Mouse (Mus musculus) retina, embryonic 14.5 days (tissue): ENCODE results near the gene Rasgef1a.
A peak's percentile ranks its signal among the peaks of the same experiment; 100 is the strongest.

Experiments used
- DNase-seq: peaks from one replicate; pipeline ENCODE4 v3.0.0-alpha.2; 2015; ENCODE audit warnings: low spot score

The Rasgef1a gene

DNA sequence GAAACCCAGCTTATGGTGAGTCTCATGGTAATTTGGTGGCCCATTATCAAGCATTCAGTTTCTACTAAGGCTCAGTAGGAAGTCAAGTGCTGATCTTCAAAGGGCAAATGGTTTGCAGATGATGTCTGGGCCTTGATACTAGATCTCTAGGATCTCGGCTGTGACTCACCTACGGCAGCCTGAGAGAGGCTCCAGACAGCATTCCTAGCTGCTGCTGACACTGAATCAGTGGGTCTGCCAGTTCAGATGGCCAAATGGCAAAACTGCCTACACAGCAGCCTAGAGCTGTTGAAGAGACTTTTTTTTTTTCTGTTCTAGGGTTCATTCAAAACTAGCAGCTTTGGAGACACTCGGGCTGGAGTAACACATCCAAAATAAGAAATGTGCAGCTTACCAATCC lies 15.8 kb downstream of the Rasgef1a start:
- DNase-seq: no peak

DNA sequence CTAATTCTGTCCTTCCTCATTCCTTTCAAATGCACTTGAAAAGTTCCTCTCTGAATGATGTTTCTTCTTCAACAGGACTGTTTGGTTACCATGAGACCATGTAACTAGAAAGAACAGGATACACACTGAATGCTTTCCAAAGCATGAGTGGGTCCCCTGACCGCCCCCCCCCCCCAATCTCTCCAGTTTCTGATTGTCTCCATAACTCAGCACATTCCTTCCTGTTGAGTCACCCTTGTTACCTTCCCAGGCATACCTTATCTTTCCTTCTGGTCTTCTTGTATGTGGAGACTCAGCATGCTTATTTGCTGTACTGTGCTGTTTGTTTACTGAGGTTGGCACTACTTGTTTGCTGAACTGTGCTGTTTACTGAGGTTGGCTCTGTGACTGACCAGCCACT lies 20.2 kb downstream of the Rasgef1a start:
- no peak for DNase-seq

DNA sequence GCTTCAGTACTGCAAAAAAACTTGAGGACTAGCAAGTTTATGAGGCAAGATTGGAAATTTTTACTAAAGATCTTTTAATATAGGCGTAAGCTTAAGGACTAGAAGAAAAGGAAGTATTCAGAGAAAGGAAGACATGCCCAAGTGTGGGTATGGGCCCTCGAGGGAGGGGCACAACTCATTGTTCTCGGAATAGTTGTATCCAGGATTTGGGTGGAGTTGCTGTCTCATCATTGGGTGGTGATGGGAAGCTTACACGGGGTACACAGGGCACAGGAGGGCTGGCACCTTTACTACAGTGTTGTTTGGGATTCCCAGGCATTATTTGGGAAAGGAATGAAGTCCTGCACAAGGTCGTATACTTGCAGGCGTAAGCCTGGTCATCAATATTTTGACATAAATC lies 24.4 kb downstream of the Rasgef1a start:
- DNase-seq: no peak

DNA sequence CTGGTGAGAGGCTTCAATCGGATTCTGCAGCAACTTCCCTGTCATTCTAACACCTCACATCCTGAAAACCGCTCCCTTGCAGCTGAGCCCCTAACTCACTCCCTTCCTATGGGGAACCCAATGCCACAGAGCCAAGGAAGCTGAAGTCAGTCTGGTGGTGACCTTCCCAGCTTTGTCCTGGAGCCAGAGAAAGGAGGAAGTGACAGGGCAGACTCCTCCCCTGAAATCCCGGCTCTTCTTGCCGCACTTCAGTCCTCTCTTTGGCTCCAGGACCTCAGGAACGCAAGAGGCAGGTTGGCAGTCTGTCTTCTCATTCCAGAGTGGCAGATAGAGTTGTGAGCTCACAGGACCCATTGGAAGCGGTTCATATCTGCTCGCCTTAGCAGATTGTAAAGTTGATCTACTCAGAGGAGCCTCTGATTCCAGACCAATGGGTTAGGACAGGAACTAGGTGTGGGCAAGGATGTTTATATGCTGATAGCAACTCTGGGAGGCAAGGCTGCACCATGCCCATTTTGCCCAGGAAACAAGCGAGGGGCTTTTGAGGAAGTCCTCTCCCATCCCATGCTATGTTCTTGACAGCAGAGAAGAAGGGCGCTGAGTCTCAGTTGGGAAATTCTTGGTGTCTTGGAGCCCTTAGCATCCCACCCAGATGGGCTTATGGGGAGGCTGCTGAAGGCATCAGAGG lies 25.0 kb downstream of the Rasgef1a start:
- DNase-seq: no peak

GRCm38 (mm10) chr6:118036866-118037265 lies 25.6 kb downstream of the Rasgef1a start:
- DNase-seq: no peak

- DNase-seq: no peak
Observed at GRCm38 (mm10) chr6:118045180-118045579, 33.9 kb downstream of the Rasgef1a start.

GRCm38 (mm10) chr6:118045892-118046291 lies 34.7 kb downstream of the Rasgef1a start:
- no peak for DNase-seq

- no peak for DNase-seq
Observed at GRCm38 (mm10) chr6:118046511-118046910, 35.3 kb downstream of the Rasgef1a start.

DNA sequence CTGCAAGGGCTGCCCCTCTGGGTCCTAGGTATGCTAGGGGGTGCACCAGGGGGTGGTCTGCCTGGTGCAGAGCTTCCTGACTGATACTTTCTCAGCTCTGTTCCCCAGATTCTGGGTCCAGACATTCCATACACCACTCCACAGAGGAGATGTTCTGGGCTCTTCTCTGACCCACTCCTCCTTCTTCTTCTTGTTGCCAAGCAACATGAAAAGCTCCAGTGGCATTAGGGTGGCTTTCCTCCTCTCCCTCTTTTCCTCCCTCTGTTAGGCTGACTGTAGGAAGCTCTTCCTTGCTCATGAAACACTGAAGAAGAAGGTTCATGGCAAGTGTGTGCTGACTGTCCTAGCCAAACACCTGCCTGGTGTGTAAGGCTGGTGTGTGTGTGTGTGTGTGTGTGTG lies 35.7 kb downstream of the Rasgef1a start:
- DNase-seq: no peak

DNA sequence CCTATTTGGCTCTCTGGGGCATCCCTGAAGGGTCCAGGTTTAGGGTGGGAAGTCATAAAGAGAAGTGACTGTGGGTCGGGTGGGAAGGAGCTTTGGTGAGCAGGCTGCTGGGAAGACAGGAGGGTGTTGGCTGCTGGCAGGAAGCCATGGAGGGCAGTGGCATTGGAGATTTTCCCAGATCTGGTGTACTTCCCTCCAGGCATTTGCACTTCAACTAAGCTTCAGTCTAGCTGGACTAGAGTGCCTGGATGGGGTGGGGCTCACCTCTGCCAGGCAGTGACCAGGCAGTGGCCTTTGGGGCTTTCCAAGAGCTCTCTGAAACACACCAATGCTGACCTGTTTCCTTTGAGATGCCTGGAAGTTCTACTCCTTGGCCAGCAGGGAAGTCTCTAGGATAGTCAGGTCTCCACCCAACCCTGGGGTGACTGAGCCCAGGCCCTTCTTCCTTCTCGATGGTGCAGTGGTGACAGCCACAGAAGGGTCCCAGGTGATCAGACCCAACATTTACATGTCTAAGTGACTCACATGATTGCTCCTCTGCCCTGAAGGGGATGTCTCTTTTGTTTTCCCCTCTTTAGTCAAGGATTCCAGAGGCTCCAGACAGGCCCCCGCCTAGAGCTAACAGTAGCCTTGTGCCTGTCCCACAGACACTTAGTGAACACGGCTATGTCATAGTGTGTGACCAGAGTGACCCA lies 36.7 kb downstream of the Rasgef1a start:
- DNase-seq: no peak

- DNase-seq: no peak
Observed at GRCm38 (mm10) chr6:118049776-118050175, 38.5 kb downstream of the Rasgef1a start.

- DNase-seq: no peak
Observed at GRCm38 (mm10) chr6:118051474-118051873, 40.2 kb downstream of the Rasgef1a start.

GRCm38 (mm10) chr6:118055209-118055608 lies 44.0 kb downstream of the Rasgef1a start:
- DNase-seq: no peak

- DNase-seq: no peak
Observed at GRCm38 (mm10) chr6:118061266-118061665, 50.0 kb downstream of the Rasgef1a start.

DNA sequence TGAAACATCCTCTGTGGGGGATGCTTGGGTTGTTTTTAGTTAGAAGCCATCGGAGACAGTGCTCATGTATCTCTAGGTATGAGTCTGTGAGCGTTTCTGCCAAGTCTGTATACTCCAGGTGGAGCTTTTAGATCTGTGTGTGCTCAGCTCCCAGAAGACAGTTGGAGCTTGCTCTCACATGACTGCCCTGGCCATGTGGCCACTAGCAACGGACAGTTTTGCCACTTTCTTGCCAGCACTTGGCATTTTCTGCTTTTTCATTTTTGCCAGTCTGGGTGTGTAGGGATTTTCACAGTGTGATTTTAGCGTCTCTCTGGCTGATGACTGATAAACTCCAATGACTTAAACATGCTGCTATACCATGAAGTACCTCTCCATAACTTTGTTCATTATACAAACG lies 52.0 kb downstream of the Rasgef1a start:
- no peak for DNase-seq

GRCm38 (mm10) chr6:118064968-118065530 lies 53.8 kb downstream of the Rasgef1a start:
- peak; percentile 84 for DNase-seq

DNA sequence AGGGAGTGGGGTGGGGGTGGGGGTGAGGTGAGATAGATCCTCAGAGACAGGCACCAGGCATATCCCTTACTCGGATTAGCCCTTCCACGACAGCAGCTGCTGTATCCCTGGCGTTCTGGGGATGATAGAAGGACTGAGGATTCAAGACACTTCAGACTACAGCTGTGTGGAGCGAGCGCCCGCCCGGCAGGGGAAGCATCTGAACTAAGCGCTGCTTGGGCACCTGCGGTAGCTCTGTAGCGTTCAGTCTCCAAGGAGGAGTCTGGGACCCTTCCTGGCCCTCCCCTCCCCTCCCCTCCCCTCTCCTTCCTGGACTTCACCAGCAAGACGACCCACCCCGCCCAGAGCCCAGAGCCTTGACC lies 54.6 kb downstream of the Rasgef1a start:
- DNase-seq: peak; percentile 49

DNA sequence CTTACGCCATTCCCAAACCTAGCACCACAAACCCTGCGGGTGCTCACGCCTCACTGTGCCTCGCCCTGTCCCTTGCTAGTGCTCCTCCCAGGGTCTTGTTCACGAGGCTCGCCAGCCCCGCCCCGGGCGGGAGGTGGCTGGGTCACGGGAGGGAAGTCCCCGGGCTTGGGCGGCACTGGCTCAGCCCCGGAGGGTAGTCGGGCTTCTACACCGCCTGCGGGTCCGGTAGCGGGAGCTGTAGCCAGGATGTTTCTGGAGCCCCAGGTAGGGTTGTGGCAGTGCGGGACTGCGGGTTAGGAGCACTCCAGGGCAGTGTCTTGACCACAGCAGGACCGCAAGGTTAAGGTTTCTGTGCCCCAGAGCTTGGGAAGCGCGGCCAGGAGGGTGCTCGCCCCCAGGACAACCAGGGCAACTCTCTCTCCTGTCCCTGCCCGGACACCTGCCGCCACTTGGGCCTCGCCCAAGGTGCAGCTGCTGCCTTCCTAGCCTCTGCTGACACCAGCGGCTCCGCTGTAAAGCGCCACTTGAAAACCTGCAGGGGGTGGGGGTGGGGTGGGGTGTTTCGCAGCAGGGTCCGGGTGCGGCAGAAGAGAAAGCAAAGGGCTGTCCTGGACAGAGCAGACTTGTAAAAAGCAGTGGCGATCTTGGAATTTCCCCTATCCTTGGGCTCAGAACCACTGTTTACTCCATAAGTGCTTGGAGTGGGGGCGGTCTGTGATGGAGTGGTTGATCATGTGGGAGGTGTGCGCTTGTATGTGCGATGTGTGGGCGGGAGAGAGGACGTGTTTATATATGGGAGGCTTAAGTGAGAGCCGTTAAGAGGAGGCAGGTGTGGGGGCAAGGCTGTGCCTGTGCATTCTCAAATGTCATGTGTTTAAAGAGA lies 55.2 kb downstream of the Rasgef1a start:
- peak; percentile 54 for DNase-seq

DNA sequence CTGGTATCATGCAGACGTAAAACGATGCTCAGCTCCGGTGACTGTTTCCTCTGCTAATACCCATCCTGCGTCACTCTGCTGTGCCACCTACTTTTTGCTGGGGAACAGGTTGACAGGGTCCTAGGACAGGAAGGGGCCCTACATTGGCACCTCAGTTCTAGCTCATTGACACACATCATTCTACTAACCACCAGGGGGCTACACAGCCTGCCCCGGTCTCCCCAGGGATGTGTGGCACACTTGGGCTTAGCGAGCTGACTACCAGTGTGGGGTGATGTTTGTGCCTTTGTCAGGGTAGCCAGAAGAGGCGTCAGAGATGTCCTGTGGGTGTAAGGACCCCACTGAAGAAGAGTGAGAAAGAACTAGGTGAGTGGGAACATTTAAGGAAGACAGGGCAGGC lies 56.5 kb downstream of the Rasgef1a start:
- peak; percentile 38 for DNase-seq

GRCm38 (mm10) chr6:118070321-118071012 lies 59.2 kb downstream of the Rasgef1a start:
- DNase-seq: no peak

DNA sequence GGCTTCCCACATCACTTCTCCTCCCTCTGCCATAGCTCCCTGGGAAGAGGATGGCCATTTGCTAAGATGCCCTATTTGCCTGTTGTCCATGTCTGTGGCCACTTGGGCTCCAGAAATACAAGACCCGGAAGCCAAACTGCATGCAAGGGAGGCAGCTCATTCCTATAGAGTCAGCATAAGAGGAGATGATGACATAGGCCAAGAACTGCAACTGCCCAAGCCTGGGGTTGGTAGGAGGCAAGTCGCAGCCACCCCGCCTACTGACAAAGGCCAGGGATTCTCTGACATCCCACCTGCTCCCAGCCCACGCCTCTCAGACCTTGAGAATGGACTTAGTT lies 59.7 kb downstream of the Rasgef1a start:
- no peak for DNase-seq

- DNase-seq: no peak
Observed at GRCm38 (mm10) chr6:118071416-118071815, 60.2 kb downstream of the Rasgef1a start.
